Mouse (Mus musculus): ENCODE data around the gene Ubn2. TPM values are rescaled to one million over a fixed set of nuclear protein-coding genes. Genes with fewer than 3 reads are reported as not detected.

Ubn2 gene
- polyA plus RNA-seq, 1 experiment from 2014 or later, result 27.8 TPM

- no peak for ATAC-seq (ENCODE audit: low FRiP score)
- no peak overlapping the region for H3K4me2 ChIP-seq
- H3K9me3 ChIP-seq, result no peaks in the 10 kb centered on the region
- H3K36me3 ChIP-seq, result peaks cover 67% of the 10 kb centered on the region
- no peaks in the 10 kb centered on the region for H3K27me3 ChIP-seq
- no peak overlapping the region for H3K27ac ChIP-seq
- no peak overlapping the region for H3K9ac ChIP-seq
- WGBS, result 59% methylated on average over 4 of the region's 4 CpGs
- no peak overlapping the region for H3K4me3 ChIP-seq
- no peaks in the 10 kb centered on the region; the same call in 1 of the 2 replicates for H3K4me1 ChIP-seq (replicated peaks)
Measured at GRCm38 (mm10) chr6:38495641-38496040, 61.9 kb downstream of the Ubn2 start.

GRCm38 (mm10) chr6:38512096-38512495, 78.3 kb downstream of the Ubn2 start:
- no peak for ATAC-seq (ENCODE audit: low FRiP score)
- no peaks in the 10 kb centered on the region for H3K4me1 ChIP-seq (replicated peaks)
- no peak overlapping the region for H3K9ac ChIP-seq
- peaks cover 3% of the 10 kb centered on the region for H3K36me3 ChIP-seq
- no peaks in the 10 kb centered on the region for H3K27me3 ChIP-seq
- WGBS, result 97% methylated on average over 1 of the region's 1 CpGs
- no peak overlapping the region for H3K27ac ChIP-seq
- no peaks in the 10 kb centered on the region for H3K9me3 ChIP-seq
- no peak overlapping the region for H3K4me2 ChIP-seq
- H3K4me3 ChIP-seq, result no peak overlapping the region

- H3K9ac ChIP-seq, result no peak overlapping the region
Measured at GRCm38 (mm10) chr6:38512830-38513229, 79.1 kb downstream of the Ubn2 start.

GRCm38 (mm10) chr6:38515201-38515600, 81.5 kb downstream of the Ubn2 start:
- Histone ChIP-seq H3K4me2 (no peak overlapping the region), H3K27ac (no peak overlapping the region), H3K36me3 (peaks cover 9% of the 10 kb centered on the region), H3K9ac (no peak overlapping the region), H3K4me1 (replicated peaks) (no peaks in the 10 kb centered on the region), H3K27me3 (no peaks in the 10 kb centered on the region), H3K4me3 (no peak overlapping the region), H3K9me3 (no peaks in the 10 kb centered on the region)
- no peak for ATAC-seq (ENCODE audit: low FRiP score)
- whole genome bisulfite sequencing, result 94% methylated on average over 4 of the region's 4 CpGs

More at GRCm38 (mm10) chr6:38512830-38513229, 79.1 kb downstream of the Ubn2 start:
- ATAC-seq (ENCODE audit: low FRiP score), result no peak
- H3K27ac ChIP-seq, result no peak overlapping the region
- H3K36me3 ChIP-seq, result peaks cover 3% of the 10 kb centered on the region
- no peaks in the 10 kb centered on the region for H3K4me1 ChIP-seq (replicated peaks)
- no peak overlapping the region for H3K4me3 ChIP-seq
- no peaks in the 10 kb centered on the region for H3K9me3 ChIP-seq
- H3K27me3 ChIP-seq, result no peaks in the 10 kb centered on the region
- no peak overlapping the region for H3K4me2 ChIP-seq

DNA sequence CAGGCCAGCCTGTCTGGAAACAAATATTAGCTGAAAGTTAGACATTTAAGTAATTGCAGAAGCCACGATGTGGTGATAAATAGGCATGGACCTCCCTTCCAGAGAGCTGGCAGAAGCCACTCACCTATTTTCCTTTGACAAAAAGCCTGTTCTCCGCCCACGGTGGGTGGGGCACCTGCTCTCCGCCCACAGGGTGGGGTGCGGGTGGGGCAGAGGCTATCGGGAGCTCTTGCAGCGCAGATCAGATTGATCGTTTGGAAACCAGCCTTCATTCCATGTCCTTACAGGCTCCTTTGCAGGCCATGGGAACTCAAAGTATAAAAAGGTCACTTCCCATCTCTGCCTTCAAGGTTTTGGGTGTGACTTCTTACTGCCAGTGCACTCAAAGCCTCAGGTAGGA, 90.1 kb downstream of the Ubn2 start:
- Histone ChIP-seq H3K27ac (no peak overlapping the region), H3K27me3 (no peaks in the 10 kb centered on the region), H3K9me3 (no peaks in the 10 kb centered on the region), H3K4me3 (no peak overlapping the region), H3K9ac (no peak overlapping the region), H3K4me1 (replicated peaks) (no peaks in the 10 kb centered on the region), H3K4me2 (no peak overlapping the region), H3K36me3 (peaks cover 9% of the 10 kb centered on the region)
- ATAC-seq (ENCODE audit: low FRiP score), result no peak
- WGBS, result 25% methylated on average over 8 of the region's 8 CpGs

DNA sequence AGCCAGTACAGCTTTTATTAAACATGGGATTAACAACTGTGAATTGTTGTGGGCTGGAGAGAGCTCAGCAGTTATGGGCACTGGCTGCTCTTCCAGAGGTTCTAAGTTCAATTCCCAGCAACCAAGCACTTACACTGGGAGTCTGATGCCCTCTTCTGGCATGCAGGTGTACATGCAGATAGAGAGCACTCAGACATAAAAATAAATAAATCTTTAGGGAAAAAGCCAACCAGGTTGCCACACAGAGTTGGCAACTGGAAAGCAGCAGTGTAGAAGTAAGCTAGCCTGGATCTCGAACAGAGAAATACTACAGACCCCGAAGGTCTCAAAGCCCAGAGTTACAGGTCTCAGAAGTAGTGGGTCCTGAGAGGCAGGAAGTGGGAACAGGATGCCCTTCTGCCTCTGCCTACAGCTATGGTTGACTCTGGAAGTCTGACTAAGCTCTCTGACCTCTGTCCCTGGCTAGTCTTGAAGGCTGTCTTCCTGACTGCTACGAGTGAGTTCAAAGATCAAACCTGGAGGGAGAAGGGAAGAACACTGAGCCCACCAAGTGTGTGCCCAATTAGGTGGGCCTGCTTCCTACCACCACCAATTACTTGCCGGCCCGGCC, 97.6 kb downstream of the Ubn2 start:
- peak overlapping the region; percentile 30; the same call in 1 of the 2 replicates for H3K27ac ChIP-seq
- ATAC-seq (ENCODE audit: low FRiP score), result no peak

GRCm38 (mm10) chr6:38532500-38533420, 99.0 kb downstream of the Ubn2 start:
- ATAC-seq (ENCODE audit: low FRiP score), result peak; percentile 55
- Histone ChIP-seq H3K4me2 (peak overlapping the region; percentile 70), H3K4me3 (peak overlapping the region; percentile 77), H3K4me1 (replicated peaks) (peaks cover 23% of the 10 kb centered on the region), H3K9ac (peak overlapping the region; percentile 77), H3K27ac (peak overlapping the region; percentile 97), H3K9me3 (no peaks in the 10 kb centered on the region), H3K27me3 (no peaks in the 10 kb centered on the region), H3K36me3 (no peaks in the 10 kb centered on the region)
- 8% methylated on average over 25 of the region's 25 CpGs for WGBS

More for the DNA sequence above, 97.6 kb downstream of the Ubn2 start:
- Histone ChIP-seq H3K36me3 (no peaks in the 10 kb centered on the region), H3K4me1 (replicated peaks) (peaks cover 23% of the 10 kb centered on the region), H3K9ac (no peak overlapping the region), H3K9me3 (no peaks in the 10 kb centered on the region), H3K27me3 (no peaks in the 10 kb centered on the region), H3K4me2 (no peak overlapping the region), H3K4me3 (no peak overlapping the region)
- WGBS, result 67% methylated on average over 5 of the region's 5 CpGs

GRCm38 (mm10) chr6:38533428-38534405, 100.0 kb downstream of the Ubn2 start, which contains the start of gene Fmc1:
Fmc1 (plus strand) TSS chr6:38533502.
- H3K9ac ChIP-seq, result peak within 1 kb of the TSS; percentile 89
- H3K27me3 ChIP-seq, result no peaks in the 10 kb centered on the region
- no peaks in the 10 kb centered on the region for H3K36me3 ChIP-seq
- H3K9me3 ChIP-seq, result no peaks in the 10 kb centered on the region
- peak within 1 kb of the TSS; percentile 97 for H3K27ac ChIP-seq
- 6% methylated on average over 41 of the region's 41 CpGs for WGBS
- peaks cover 23% of the 10 kb centered on the region for H3K4me1 ChIP-seq (replicated peaks)
- H3K4me2 ChIP-seq, result peak within 1 kb of the TSS; percentile 70
- ATAC-seq (ENCODE audit: low FRiP score), result peak; percentile 90
- H3K4me3 ChIP-seq, result peak within 1 kb of the TSS; percentile 77

DNA sequence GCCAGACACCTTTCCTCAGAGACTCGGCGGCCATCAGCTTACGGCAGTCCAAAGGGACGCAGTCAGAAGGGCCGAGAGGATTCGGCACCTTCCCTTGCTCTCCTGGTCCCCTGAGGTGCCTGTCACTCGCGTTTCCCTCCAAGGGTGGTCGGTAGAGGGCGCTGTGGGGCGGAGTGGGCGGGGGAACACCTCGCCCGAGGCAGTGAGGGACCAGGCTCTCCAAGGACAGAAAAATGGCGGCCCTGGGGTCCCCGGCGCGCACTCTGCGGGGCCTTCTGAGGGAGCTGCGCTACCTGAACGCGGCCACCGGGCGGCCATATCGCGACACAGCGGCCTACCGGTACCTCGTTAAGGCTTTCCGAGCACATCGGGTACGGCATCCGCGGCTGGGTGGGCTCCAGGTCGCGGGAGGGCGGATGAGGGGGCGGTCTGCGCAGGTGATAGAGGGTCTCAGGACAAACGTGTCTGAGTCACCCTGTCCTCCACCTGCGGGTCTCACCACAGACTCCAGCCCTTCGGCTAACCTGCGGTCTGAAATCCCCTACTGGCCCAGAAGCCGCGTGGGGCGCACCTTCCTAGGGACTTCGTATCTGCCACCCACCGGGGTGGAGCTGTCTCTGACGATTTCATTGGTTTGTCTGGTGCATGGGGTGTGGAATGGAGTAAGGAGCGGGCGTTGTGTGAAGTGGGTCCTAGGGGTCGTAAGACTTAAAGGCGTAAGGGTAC, 101.1 kb downstream of the Ubn2 start:
- Histone ChIP-seq H3K4me2 (peak overlapping the region; percentile 59), H3K4me1 (replicated peaks) (peaks cover 23% of the 10 kb centered on the region), H3K36me3 (peaks cover 7% of the 10 kb centered on the region), H3K9me3 (no peaks in the 10 kb centered on the region), H3K9ac (peak overlapping the region; percentile 89), H3K27ac (peak overlapping the region; percentile 97), H3K27me3 (no peaks in the 10 kb centered on the region), H3K4me3 (peak overlapping the region; percentile 77)
- under 1% methylated on average over 53 of the region's 53 CpGs for WGBS
- peak; percentile 75 for ATAC-seq (ENCODE audit: low FRiP score)

- peak overlapping the region; percentile 97 for H3K27ac ChIP-seq
- 5% methylated on average over 9 of the region's 9 CpGs for WGBS
- peaks cover 23% of the 10 kb centered on the region for H3K4me1 ChIP-seq (replicated peaks)
- peaks cover 13% of the 10 kb centered on the region for H3K36me3 ChIP-seq
- no peaks in the 10 kb centered on the region for H3K9me3 ChIP-seq
- H3K4me2 ChIP-seq, result peak overlapping the region; percentile 59
- peak overlapping the region; percentile 77 for H3K4me3 ChIP-seq
- no peak for ATAC-seq (ENCODE audit: low FRiP score)
- peak overlapping the region; percentile 89 for H3K9ac ChIP-seq
- no peaks in the 10 kb centered on the region for H3K27me3 ChIP-seq
Measured at GRCm38 (mm10) chr6:38535366-38535690, 101.6 kb downstream of the Ubn2 start.

GRCm38 (mm10) chr6:38535788-38536187, 102.0 kb downstream of the Ubn2 start:
- WGBS, result 73% methylated on average over 1 of the region's 1 CpGs
- peaks cover 16% of the 10 kb centered on the region for H3K36me3 ChIP-seq
- H3K4me2 ChIP-seq, result peak overlapping the region; percentile 59
- peak overlapping the region; percentile 97 for H3K27ac ChIP-seq
- H3K9ac ChIP-seq, result peak overlapping the region; percentile 89
- H3K4me1 ChIP-seq (replicated peaks), result peaks cover 23% of the 10 kb centered on the region
- H3K4me3 ChIP-seq, result peak overlapping the region; percentile 77
- no peak for ATAC-seq (ENCODE audit: low FRiP score)
- H3K9me3 ChIP-seq, result no peaks in the 10 kb centered on the region
- no peaks in the 10 kb centered on the region for H3K27me3 ChIP-seq

Measured in hindbrain, embryonic 13.5 days (tissue).